Mouse (Mus musculus): ENCODE results near the gene Wdr35. TPM values are rescaled to one million over a fixed set of nuclear protein-coding genes. Genes with fewer than 3 reads are reported as not detected.
"Not testable (repeated sequence)": the region's sequence is repeated elsewhere in the genome, so short reads cannot be mapped to it uniquely, and the experiment has no call there.

Gene Wdr35
- total RNA-seq, 1 experiment from 2014 or later, result 12.6 TPM

DNA sequence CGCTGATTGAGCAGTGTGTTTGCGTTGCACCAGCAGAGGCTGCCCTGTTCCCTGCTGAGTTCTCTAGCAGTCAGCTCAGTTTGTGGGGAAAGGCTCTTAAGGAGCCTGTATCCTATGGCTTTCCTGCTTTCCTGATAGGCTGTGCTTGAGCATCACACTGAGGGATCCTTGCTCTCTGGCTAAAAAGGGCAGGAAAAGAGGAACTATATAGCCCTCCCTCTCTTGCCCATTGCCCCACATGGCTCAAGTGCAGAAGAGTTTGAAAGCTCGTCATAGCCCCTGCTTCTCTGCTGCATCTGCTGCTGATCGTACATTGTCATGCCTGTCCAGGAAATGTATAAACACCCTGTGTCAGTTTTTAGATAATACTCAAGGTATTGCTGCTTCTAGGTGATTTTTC is 33.5 kb downstream of the Wdr35 start:
- DNase-seq, result no peak

GRCm38 (mm10) chr12:9007811-9008210 is 34.1 kb downstream of the Wdr35 start:
- no peak for DNase-seq

- DNase-seq, result no peak
These were observed 36.6 kb downstream of the Wdr35 start for GRCm38 (mm10) chr12:9010311-9010710.

- no peak for DNase-seq
These were observed 42.7 kb downstream of the Wdr35 start for GRCm38 (mm10) chr12:9016376-9016775.

- no peak for DNase-seq
These were observed 46.7 kb downstream of the Wdr35 start for GRCm38 (mm10) chr12:9020431-9020830.

GRCm38 (mm10) chr12:9020986-9021385 is 47.3 kb downstream of the Wdr35 start:
- no peak for DNase-seq

DNA sequence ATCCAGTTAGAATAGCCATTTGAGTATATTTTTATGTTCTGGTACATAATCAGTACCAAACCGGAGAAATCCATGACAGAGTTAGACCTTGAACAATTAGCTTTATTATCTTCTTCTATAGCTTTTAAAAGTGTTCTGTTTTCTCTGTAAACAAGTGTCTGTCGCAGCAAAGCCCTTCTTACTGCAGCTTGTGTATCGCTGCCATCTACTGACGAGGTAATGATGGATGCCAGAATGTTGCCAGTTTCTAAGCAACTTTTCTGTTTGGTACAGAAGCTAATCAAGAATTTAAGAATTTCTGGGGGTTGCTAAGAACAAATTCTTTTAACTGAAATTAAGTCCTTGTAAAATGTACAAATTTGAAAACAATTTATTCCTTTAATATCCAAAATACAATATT is 49.3 kb downstream of the Wdr35 start:
- DNase-seq, result no peak

DNA sequence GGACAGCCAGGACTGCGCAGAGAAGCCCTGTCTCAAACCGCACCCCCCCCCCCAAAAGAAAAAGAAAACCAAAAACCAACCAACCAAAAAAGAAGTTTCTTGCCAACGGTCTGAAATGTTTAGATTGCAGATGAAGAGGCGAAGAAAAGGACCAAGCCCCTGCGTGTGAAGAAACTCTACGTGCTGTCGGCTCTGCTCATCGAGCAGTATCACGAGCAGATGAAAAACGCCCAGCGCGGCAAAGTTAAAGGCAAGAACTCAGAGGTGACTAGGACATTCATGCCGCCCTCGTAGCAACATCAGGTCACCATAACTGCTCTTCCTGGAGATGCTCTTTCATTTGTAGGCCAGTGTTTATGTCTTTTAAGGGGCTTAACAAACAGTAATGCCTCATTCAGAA is 50.4 kb downstream of the Wdr35 start:
- DNase-seq, result no peak

DNA sequence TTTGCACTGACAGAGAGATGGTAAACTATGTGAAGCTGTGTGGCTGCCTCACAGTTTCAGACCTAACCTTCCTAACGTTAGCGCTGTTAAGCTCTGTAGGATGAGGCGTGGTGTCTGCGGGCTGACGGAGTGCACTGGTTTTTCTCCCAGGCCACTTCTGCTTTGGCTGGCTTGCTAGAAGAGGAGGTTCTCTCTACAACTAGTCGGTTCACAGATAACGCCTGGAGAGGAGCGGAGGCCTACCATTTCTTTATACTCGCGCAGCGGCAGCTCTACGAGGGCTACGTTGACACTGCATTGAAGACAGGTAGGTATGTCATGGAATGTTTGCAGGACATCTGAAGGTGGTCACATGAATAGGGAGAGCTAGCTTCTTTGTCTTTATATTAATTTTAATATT is 51.0 kb downstream of the Wdr35 start:
- no peak for DNase-seq

- DNase-seq, result no peak
These were observed 53.2 kb downstream of the Wdr35 start for GRCm38 (mm10) chr12:9026843-9027242.

GRCm38 (mm10) chr12:9028816-9029215 is 55.1 kb downstream of the Wdr35 start:
- not testable (repeated sequence) for DNase-seq

- DNase-seq, result no peak
These were observed 55.8 kb downstream of the Wdr35 start for GRCm38 (mm10) chr12:9029506-9029887.

DNA sequence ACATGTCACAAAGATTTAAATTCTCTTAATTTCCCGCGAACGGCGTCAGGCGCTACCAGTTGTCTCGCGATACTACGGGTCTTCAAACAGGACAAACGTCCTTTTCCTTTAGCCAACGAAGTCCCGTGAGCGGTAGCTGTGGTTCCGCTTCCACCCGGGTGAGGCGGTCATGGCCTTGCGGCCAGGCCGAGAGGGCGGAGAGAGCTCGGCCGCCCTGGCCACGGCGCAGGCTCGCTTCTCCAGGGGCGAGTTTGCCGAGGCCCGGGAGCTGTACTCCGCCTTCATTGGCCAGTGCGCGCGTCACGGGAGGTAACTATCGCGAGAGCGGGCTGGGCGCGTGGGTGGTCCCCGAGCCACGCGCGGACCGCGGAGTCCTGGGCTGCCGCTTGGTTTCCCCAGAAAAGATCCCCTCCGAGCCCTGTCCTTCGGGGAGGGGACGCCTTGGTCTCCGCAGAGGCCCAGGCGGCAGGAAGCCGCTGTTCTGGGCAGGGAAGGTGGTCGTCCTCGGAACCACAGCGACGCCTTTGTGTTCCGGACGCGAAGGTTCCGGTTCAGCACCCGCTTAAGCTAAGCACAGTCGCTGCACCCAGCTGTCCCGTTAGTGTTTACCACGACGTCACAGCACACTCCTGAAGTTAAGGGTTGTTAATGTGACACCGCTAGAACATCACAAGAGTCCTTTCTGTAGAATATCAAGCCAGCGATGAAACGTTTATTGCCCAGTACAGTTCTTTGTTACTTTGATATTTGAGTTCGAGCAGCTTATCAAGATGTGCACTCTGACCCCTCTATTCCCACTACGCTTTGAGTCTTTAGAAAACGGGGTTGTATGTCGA is 56.4 kb downstream of the Wdr35 start, which contains the start of gene Ttc32:
Ttc32 (plus strand) TSS at position 110 of the 836 bp plus-strand sequence.
- DNase-seq, result peak; percentile 97

- no peak for DNase-seq
These were observed 57.5 kb downstream of the Wdr35 start for GRCm38 (mm10) chr12:9031166-9031565.

DNA sequence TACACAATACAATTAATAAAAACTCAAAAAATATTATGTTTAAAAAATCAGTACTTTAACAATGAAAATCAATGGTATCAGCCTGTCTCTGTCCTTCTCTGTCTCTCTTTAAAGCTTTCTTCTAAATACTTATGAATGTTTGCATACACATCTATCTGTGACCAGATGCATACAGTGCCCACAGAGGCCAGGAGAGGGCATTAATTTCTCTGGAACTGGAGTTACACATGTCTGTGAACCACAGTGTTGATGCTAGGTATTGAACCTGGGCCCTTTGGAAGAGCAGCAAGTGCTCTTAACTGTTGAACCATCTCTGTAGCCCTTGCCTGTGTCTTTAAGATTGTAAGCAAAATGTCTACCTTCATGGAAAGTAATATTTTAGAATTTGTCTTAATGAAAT is 59.4 kb downstream of the Wdr35 start:
- DNase-seq, result no peak

- no peak for DNase-seq
These were observed 62.7 kb downstream of the Wdr35 start for GRCm38 (mm10) chr12:9036409-9036808.

- DNase-seq, result no peak
These were observed 66.5 kb downstream of the Wdr35 start for GRCm38 (mm10) chr12:9040177-9040576.

- DNase-seq, result no peak
These were observed 67.0 kb downstream of the Wdr35 start for GRCm38 (mm10) chr12:9040686-9041085.

DNA sequence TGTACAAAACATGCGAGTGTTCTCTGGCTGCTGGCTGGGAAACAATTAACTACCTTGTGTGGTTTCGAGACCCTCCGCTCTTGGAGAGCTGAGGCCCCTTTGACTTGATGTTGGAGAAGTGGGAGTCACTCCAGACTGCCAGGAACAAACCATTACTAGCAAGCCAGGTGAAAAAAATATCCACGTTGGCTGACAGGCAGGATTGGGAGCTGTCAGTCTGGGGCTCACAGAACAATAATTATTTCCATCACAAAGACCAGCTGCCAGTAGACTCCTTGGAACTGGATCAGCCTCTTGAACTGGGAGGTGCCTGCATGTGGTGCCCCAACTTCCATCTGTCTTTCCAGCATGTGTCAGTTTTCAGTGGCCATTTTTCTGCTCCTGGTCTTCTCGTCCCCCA is 68.6 kb downstream of the Wdr35 start:
- no peak for DNase-seq

- no peak for DNase-seq
These were observed 69.1 kb downstream of the Wdr35 start for GRCm38 (mm10) chr12:9042759-9043158.

DNA sequence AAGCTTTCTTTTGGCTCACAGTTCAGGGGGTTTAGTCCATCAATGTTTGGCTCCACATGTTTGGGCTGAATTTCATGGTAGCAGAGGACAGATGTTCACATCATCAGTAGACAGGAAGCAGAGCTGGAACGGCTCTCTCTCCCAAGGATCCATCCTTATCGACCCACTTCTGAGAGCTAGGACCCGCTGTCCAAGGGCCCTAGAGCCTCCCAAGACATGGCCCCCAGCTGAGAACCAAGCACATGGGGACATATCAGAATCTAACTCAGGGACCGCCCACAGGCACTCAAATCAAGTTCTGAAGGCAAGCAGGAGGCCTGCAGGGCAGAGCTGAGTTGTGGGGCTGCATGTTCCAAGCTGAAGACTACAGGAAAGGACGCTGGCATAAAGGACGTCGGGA is 71.0 kb downstream of the Wdr35 start:
- no peak for DNase-seq

DNA sequence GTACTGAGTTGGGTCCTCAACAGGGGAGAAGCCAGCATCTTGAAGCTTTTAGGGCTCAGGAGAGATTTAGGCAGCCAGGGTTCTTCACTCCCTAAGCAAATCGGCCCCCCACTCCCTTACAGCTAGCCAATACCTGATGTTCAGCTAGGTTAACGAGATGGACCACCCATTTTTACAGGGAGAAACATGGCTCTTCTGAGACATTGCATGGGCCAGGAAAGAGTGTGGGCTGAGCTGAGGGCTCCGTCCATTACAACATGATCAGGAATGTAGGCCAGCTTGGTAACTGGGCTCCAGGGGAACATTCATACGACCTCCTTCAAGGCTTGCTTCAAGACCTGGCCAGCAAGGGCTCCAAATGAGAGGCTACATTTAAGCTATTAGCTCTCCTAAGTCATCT is 73.0 kb downstream of the Wdr35 start:
- DNase-seq, result no peak

- DNase-seq, result no peak
These were observed 74.4 kb downstream of the Wdr35 start for GRCm38 (mm10) chr12:9048090-9048489.

GRCm38 (mm10) chr12:9050824-9051223 is 77.1 kb downstream of the Wdr35 start:
- DNase-seq, result no peak
